Mouse (Mus musculus) left cerebral cortex, adult 8-10 months (tissue): Measurements from ENCODE around the gene Col1a1. TPM values are rescaled to one million over a fixed set of nuclear protein-coding genes. Genes with fewer than 3 reads are reported as not detected.

Source experiments
- DNase-seq, 2 experiments: peaks; one replicate each; pipeline ENCODE4 v3.0.0; 2022; ENCODE audit warnings: low spot score in 2 of 2
- total RNA-seq, 4 experiments: library from RNA; stranded (reverse); gene quantifications; 2 replicates each; pipeline ENCODE4 v1.2.4; 2022

Col1a1 gene
- total RNA-seq, 4 experiments from 2014 or later, result 7.0 to 10.2 (median 8.0) TPM

DNA sequence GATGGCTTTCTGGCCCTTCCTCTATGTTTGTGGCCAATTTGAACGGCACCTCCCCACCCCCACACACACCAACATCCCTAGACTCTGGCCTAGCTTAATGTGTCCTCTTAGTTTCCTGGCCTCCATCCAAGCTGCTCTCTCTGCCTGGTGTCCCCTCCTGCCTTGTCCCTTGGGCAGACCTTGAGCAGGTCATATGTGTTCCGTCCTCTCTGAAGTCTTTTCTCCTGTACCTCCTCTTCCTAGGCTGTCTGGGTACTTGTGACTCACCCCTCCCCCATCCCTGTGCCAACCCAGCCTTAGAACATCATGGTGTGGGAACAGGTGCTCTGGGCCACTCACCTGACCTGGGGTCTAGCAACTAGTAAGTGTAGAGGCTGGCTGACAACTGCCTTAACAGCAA lies 38.9 kb downstream of the Col1a1 start:
- DNase-seq, result no peak

DNA sequence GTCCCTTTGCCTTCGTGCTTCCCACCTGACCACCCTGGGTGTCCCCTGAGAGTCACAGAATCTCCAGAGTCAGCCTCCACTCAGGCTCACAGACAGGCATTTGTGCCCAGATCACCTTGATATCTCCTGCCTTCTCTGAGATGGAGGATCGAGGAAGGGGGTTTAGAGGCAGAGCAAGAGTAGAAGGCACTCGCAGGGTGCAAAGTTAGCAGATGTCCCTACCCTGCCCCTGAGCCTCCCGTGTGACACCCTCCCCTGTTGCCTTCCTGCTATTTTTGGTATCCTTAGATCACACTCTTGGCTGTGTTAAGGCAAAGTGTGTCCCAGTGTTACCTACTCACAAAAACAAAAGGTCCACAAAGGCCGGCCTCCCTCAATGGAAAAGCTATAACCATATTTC lies 40.2 kb downstream of the Col1a1 start, which contains the start of gene Sgca:
Sgca (minus strand) TSS at position 129 of the 400 bp plus-strand sequence.
- DNase-seq, result no peak

DNA sequence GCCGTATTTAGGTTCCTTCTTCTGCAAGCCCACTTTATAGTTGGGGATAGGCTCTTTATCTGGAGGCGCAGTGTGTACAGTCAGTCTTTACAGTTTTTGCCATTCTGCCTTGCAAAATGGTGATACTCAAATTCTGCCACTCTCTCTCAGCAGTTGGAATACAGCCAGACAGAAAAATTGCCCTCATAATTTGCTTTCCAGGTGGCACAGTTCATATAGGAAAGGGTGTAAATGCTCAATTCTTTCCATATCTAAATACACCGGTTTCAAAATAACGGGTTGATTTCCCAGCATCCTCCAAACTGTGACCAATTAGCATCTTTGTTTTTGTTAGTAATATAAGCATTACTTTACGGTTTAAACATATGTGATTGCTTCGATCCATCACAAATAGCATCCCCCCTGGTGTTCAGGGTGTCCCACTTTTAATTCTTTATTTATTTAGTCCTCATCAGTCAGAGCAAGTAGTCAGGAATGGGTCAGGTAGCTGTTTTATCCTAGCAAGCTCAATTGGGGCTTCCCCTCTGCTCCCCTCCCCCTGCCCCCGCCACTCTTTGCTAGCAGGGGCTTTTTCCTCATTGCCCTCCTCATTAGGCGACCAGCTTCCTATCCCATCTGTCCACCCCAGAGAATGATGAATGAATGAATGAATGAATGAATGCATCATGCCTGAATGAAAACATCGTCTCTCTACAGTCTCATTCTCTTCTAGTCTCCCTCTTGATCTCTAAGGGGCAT lies 42.3 kb downstream of the Col1a1 start:
- peak in 1 of 2 experiments; percentile 7 for DNase-seq

DNA sequence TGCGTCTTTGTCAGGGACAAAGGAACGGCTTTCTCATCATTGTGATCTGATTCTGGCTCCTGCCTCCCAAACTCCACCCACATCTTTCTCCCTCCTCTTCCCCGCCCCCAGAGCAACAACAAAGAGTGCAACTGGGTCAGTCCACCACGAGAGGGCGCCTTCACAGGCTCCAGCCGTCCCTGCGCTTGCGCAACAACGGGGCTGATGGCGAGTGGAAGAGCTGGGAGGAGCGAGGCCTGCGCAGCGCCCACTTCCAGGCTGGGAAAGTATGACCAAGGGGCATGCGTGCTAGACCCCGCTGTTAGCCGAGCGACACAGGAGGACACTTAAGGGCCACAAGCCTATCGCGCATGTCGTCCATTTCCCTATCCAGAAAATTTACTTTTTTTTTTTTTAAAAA lies 42.9 kb downstream of the Col1a1 start:
- peak; percentile 90 to 94 for DNase-seq

- peak in 1 of 2 experiments; percentile 7 for DNase-seq
Observed at GRCm38 (mm10) chr11:94979462-94980179, 43.6 kb downstream of the Col1a1 start.

DNA sequence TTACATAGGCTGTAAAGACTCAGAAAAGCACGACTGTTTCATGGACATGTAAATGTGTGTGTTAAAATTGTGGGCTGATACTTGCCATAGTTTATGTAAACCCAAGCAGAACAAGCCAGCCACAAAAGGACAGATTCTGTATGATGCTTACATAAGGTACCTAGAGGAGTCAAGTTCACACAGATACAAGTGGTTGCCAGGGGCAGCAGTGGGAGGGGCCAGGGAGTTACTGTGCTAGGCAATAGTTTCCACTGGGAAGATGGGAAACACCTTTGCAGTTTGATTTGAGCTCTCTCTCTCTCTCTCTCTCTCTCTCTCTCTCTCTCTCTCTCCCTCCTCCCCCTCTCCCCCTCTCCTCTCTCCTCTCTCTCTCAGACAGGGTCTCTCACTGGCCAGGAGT lies 49.1 kb downstream of the Col1a1 start:
- DNase-seq, result peak in 1 of 2 experiments; percentile 33

- DNase-seq, result no peak
Observed at GRCm38 (mm10) chr11:94985822-94986221, 49.8 kb downstream of the Col1a1 start.

GRCm38 (mm10) chr11:94986435-94986834 lies 50.4 kb downstream of the Col1a1 start:
- no peak for DNase-seq

DNA sequence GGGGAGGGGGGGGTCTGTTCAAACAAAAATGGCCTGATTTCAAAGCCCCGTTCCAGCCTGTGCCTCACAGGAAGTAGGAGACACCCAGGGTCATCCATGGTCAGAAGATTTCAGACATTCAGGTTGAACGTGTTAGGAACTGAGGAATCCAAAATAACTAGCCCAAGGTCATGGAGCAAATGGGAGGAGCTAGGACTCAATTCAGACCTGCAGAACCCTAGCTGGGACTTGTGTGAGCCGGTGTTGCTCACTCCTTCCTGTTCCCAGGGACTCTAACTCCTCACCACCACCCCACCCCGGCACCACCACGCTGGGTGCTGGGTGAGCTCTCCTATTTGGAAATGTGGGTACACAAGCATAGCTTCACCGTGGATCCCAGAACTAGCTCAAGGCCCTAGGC lies 51.3 kb downstream of the Col1a1 start:
- DNase-seq, result no peak

DNA sequence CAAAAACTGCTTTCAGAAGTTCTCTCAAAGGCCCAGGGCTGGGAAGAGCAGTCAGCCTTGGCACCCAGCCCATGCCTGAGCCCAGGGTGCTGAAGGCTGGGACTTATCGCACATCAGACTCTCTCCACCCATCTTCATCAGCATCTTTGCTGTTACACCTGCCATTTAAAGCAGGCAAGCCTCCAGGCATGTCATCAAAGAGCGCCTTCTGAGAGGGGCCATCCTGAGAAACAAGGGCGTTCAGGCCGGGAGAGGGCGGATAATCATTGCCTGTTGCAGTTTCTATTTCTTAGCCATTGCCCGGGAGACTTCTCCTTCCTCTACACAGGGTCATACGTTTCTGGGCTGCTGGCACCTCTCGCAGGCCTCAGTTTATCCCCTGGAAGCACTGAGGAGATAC lies 51.8 kb downstream of the Col1a1 start:
- no peak for DNase-seq

GRCm38 (mm10) chr11:94988780-94989561 lies 52.9 kb downstream of the Col1a1 start:
- DNase-seq, result no peak

DNA sequence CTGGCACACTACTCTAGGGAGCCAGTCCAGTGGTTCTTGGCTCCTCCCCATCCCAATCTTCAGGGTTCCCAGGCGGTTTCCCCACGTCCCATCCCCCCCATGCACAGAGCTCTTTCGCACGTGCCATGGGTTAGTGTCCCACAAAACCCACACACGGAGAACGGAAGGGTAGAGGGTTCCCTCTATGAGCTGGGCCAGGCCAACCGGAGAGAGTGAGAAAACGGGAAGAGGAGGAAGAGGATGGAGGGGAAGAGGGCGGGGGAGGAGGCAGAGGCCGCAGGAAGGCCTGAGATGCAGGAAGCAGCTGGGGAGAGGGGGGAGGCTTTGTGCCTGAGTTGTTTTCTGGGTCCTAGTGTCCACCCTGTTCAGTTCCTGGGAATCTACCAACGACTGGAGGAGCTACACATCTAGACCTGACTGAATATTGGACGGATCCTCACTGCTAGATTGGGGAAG lies 53.6 kb downstream of the Col1a1 start:
- peak; percentile 72 to 86 for DNase-seq

- no peak for DNase-seq
Observed at GRCm38 (mm10) chr11:94990102-94990748, 54.2 kb downstream of the Col1a1 start.

- peak; percentile 83 to 87 for DNase-seq
Observed at GRCm38 (mm10) chr11:94990749-94991577, 54.9 kb downstream of the Col1a1 start, which contains the start of gene Ppp1r9b. TSS of gene Ppp1r9b (plus strand) at chr11:94991035.

DNA sequence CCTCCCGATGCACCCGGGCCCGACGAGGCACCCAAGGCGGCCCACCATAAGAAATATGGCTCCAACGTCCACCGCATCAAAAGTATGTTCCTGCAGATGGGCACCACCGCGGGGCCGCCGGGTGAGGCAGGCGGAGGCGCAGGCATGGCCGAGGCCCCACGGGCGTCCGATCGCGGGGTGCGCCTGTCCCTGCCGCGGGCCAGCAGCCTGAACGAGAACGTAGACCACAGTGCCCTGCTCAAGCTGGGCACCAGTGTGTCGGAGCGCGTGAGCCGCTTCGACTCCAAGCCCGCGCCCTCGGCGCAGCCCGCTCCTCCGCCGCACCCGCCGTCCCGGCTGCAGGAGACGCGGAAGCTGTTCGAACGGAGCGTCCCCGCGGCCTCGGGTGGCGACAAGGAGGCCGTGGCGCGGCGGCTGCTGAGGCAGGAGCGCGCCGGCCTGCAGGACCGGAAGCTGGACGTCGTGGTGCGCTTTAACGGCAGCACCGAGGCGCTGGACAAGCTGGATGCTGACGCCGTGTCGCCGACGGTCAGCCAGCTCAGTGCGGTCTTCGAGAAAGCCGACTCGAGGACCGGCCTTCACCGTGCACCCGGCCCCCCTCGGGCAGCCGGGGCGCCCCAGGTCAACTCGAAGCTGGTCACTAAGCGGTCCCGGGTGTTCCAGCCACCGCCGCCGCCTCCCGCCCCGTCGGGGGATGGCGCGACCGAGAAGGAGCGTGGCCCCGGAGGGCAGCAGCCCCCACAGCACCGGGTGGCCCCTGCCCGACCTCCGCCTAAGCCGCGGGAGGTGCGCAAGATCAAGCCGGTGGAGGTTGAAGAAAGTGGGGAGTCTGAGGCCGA lies 55.8 kb downstream of the Col1a1 start:
- DNase-seq, result no peak

- no peak for DNase-seq
Observed at GRCm38 (mm10) chr11:94992480-94992753, 56.4 kb downstream of the Col1a1 start.

DNA sequence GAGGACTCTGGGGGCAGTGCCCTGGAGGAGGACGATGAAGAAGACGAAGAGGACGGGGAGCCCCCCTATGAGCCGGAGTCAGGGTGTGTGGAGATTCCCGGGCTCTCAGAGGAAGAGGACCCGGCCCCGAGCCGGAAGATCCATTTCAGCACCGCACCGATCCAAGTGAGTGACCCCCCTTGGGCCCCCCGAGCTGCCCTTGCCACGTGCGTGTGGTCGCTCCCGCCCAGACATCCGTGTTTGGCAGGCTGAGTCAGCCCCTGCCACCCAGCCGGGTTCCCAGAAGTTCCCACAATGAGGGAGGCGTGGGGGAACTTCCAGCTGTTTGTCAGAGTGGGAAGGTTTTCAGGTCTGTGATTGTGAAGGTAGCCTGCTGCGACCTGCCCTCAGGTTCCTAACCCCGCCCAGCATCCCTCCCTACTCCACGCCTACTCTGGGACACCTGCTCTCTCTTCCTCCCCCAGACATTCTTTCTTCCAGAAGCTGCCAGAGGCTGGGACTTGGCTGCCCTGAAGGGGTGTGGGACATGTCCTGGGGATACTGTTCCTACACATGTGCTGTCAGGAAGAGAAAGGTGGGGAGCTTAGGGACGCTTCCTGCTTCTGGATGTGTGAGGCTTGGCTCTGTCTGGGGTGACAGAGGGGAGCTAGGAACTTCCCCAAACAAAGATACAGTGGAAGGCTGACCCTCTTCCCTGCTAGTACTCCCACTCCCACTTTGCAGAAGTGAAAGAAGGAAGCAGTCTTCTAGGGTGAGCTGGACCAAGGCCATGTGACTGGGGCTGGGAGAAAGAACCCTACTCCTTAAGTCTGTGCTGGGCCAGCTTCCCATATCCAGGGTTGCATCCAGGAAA lies 57.0 kb downstream of the Col1a1 start:
- no peak for DNase-seq

GRCm38 (mm10) chr11:94994208-94994814 lies 58.3 kb downstream of the Col1a1 start:
- DNase-seq, result no peak
